Mouse (Mus musculus): ENCODE data around the gene Nup133.

The Nup133 gene

DNA sequence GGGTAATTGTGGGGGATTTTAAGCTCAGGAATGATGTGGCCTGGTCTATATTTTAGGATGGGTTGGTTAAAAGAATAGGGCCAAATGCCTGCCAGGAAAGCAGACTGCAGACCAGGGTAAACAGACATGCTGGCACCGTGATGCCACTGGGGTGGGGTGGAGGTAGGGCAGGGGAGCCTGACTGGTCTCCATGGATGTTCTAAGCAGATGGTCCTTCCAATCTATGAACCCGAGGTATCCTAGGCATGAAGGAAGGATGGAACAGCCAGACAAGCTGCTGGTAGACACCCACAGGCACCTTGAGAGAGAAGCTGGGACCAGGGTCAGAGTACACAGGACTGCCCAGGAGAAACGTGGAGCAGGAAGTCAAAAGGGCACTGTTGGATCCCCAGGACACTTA, 101.5 kb downstream of the Nup133 start:
- DNase-seq (ENCODE audit: low spot score in 2 of 2): no peak

Data from right cerebral cortex, postnatal 36 days (tissue).